Mouse (Mus musculus): ENCODE data around the gene Chn2.

- TF ChIP-seq POLR2A (IDR thresholded peaks at IDR 0.05; ENCODE audit: insufficient read depth, low read length) (no peak), CTCF (IDR thresholded peaks at IDR 0.05; ENCODE audit: low read depth, low read length) (no peak), EP300 (IDR thresholded peaks at IDR 0.05; ENCODE audit: insufficient read depth, low read depth, low read length) (no peak)
Measured at GRCm38 (mm10) chr6:54058837-54059236, 19.5 kb downstream of the Chn2 start.
